Mouse (Mus musculus) frontal cortex, adult (tissue): ENCODE measurements at regions not wholly inside any gene's neighbourhood (a gene's known extent, or its start where the extent isn't known, plus 50 kb on each side); places are given as distances from the start of the nearest gene placed in this dataset.
"Not testable (repeated sequence)": the region's sequence is repeated elsewhere in the genome, so short reads cannot be mapped to it uniquely, and the experiment has no call there.

Source experiments
- ATAC-seq: cut with Nextera tagmentation; 2 replicates; pipeline ENCODE4 v1.9.2; 2017; ENCODE audit warnings: mild to moderate bottlenecking, moderate library complexity, mixed read lengths; ENCODE audit not compliant: low TSS enrichment

DNA sequence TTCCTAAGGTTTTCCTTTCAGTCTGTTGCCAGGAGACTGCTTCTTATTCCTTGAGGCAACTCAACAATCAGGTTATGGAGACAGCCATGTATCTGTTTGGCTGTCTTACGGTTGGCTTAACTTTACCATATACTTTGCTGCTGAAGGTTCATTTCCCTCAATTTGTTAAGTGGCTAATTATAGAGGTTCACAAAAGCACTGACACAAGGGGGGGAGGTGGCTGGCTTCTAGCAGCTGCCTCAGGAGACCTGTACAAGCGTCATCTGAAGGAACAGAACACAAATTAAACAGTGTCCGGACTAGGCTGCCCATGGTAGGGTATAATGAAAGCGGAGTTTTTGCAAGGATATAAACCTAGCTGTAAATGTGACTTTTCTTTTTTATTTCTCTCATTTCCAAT, 305.0 kb upstream of the Rnf219 start:
- ATAC-seq = no peak

DNA sequence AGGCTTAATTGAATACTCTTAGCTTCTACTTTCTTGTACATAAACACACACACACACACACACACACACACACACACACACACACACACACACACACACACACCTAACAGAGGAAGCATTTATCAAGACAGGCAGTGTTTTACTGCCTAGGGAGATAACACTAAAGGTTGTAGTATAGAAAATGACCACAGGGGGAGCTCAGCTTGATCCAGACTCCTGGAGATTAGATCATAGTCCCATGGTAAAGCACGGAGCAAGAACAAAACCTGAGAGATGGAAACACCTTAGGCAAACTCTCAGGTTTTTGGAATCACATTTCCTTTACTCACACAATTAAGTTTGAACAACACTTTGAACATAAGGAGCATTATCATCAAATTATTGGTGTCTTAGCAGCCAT, 302.5 kb upstream of the Rnf219 start:
- ATAC-seq = no peak

DNA sequence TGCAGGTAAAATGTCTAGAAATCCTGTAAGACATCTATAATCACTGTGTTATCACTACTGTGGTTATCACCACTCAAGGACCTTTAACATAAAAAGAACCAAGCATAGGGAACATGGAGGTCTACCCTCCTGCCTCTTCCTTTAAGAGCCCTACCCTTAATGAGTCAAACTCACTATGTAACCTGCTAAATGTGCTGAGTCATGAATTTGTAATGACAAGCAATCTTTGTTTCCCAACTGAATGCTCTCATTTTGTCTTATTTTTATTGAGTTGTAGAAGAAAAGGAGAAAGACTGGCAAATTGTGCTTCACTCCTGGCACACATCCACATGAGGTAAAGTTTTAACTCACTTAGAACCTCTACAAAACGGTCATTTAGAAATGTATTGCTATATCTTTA, 301.8 kb upstream of the Rnf219 start:
- no peak for ATAC-seq

DNA sequence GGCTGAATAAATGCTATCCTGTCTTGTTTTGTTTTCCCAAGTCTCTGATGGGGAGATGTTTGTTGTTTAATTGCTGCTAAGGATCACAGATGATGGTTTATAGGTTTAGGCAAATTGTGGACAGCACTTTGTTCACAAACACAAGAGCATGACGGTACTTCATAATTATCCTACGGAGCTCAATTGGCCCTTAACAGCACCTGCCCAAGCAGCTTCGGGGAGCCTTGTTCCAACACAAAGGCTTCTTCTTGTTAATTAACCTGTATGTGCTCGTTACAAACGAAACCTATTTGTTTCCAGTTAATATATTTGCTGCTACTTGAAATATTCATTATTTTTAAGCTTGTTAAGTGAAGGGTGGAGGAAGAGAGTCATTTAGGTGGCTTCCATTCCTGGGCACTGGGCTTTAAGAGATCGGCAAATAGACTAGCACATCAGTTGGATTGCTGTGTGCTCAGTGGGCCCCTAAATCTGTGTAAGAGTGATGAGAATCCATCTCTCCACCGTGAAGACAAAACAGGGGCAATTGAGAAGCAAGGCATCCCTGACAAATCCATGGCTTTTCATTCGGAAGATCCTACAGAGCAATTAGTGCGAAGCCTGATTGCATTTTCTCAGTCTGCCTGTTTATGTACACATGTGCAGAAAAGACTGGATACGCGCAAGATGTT, 299.6 kb upstream of the Rnf219 start:
- no peak for ATAC-seq

DNA sequence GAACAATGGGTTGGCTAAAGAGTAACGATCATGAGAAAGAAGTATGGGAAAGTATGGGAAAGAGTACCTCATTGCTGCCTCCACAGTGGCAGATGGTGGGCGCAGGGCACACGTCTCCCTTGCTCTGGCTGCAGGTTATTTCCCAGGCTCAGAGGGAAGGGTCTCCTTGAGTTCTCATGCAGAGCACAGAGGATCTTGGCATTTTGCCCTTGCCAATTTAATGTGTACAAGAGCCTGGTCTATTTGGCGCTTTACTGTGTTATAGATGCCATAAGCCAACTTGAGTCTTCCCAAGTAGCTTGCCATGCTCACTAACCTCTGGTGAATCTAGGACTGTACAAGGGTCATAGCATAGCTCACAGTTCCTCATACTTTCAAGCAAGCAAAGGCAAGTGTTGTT, 296.7 kb upstream of the Rnf219 start:
- ATAC-seq = no peak

DNA sequence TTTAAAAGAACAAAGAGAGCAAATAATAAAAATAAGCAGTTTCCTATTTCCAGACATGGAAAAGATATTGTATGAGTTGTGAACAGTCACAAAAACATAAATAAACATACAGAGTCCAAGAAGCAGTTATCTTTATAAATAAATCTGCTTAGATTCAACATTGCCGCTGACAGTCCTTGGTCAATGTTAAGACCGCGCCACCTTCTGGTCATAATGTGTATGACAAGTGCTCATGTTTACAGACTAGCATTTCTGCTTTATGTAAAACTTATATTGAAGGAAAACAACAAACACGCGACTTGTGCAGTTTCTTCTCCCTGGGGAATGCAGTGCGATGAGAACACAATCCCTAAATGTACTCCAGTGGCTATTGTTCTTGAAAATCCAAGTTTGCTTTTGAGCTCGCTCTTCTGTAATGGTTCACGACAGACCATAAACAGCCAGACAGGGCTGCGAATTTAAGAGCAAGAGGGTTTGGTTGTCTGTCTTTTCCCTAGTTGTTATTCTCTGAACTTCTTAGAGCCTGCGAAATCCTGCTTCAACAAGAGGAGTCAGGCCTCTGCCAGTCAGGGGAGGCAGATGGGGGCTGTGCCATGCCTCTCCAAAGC, 291.6 kb upstream of the Rnf219 start:
- ATAC-seq = peak; percentile 83

DNA sequence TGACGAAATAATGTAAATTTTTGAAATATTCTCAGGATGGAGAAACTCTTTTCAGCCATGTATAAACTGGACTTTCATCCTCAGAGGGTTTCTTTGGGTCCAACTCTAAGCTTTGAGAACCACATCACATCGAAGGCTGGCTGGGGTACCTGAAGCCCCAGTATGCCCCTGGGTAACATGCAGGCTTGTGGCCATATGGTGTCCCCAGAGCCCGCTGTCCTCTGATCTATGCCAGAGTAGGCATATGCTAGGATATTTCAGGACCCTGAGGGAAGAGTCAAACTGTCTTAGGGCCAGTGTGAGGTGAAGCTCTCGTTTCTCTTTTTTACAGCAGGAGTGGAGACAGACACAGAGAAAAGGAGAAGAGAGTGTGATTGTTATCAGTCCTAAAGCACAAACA, 289.6 kb upstream of the Rnf219 start:
- ATAC-seq = no peak

DNA sequence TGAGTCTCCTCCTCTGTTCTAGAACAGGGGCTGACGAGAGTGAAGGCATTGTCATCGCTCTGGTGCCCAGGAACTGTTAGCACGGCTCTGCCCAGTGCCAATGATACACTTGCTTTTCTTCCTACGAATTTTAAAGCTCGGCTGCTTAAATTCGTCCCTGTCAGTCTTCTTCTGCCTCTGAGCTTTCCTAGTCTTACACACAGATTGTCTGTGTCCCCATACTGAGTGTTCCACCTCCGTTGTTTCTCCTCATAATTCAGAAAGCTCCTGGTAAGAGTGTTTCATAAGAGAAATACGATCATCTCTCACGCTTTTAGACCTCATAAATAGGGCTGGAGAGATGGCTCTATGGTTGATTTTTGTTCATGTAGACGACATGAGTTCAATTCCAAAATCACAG, 282.9 kb upstream of the Rnf219 start:
- ATAC-seq = peak; percentile 90

DNA sequence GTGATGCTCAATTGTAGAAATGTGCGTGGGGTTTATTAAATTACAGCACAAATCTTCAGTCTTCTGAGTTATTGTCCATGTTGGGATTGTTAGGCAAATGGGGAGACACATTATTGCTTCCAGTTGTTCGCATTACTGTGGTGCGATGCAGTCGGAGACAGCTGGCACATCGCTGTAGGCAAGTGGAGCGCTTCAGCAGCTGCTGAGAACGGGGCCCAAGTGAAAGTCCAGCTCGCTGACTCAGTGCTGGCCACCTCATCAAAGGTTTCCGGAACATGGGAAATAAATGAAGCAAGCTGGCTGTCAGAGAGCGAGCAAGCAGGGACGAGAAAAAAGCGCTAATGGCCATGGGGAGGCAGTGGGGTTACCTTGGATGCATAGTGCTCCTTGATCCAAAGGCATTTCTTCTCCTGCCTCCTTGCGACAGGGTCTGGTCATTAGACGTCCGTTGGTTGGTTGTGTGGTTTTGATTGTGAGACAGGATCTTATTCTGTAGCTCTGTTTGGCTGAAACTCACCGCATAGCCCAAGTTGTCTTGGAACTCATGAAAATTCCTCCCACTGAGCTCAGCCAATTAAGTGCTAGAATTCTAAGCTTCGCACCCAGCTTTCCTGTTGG, 274.0 kb upstream of the Rnf219 start:
- ATAC-seq = peak; percentile 38; the same call in 1 of the 2 replicates

DNA sequence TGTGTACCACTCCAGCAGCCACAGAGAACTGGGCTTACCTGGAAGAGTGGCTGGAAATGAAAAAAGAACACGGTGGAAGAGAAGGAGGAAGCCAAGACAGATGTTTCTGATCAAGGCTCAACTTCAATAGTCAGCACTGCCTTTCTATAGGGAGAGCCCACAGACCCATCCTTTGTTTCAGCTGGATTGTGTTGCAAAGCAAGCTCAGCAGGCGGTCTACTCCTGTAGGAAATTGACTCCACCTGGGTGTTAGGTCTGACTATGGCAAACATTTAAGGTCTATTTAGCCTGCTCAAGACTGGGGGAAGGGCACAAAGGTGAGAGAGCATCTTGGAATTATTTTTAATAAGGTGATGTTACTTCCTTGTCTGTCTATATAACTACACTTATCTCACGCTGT, 266.9 kb upstream of the Rnf219 start:
- ATAC-seq = no peak

DNA sequence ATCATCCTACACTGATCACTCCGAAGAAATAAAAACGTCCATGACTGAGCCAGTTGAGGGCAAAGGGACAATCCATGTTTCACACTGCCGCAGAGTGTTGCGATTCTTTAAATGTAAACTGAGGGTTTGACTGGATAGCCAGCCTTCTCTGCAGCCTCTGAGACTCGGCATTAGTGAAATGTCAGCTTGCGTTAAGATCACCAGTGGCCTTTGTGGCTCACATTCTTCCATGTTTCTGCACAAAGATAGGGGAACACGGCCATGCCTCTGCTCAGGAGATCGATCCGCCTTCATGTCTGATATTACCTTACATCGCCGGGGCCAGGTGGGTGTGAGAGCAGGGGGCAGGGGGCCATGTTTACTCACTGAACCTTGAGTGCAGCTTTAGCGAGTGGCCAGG, 262.6 kb upstream of the Rnf219 start:
- no peak for ATAC-seq

DNA sequence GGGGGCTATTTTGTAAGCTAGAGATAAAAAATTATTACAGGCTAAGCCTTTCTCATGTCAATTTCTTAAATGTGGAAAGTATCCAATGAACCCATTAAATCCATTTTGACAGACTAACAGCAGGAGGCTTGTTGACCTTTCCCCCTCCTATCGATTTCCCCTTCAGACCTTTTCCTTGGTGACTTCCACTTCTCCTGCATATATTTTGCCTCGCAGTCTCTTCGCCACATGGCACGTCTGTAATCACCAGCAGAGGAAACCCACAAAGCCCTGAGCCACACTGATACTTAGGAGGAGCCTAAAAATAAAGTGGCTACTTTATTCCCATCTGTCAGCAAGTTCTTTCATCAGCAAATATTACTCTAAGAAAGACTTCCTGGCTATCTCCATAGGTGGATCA, 247.5 kb upstream of the Rnf219 start:
- ATAC-seq = no peak

DNA sequence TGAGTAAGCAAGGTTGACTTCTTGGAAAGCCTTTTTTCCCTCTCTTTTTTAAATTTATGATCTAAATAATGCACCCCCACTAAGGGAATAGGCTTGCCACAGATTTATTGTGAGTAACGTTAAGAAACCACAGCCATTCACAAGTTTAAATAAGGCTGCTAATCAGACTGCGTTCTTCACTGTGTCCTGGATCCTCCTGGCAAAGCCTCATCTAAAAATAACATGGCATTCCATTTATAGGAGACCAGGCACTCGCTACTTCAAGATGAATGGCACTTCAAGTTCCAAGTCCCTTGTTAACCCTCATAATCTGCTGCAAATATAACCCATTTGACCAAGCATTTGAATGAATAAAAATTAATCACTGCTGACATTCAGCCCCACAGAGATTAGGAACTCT, 211.8 kb upstream of the Rnf219 start:
- peak; percentile 57; the same call in 1 of the 2 replicates for ATAC-seq

DNA sequence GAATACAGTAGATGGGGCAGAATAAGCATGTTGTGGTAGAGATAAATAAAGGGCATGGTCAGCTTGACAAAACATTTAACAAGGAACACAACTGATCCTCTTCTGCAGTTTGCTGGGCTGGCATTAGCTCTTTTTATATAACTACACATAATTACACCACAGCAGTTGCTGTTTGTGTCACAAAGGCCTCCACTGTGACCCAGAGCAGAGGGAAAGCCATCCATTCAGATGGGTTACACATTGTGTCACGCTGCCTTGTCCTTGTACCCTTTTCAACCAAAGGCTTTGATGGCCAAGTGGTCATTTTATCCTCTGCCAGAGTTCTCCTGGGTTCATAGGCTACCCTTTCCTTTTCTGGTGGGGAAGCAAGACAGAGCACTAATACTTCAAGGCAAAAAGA, 209.6 kb upstream of the Rnf219 start:
- ATAC-seq = no peak

DNA sequence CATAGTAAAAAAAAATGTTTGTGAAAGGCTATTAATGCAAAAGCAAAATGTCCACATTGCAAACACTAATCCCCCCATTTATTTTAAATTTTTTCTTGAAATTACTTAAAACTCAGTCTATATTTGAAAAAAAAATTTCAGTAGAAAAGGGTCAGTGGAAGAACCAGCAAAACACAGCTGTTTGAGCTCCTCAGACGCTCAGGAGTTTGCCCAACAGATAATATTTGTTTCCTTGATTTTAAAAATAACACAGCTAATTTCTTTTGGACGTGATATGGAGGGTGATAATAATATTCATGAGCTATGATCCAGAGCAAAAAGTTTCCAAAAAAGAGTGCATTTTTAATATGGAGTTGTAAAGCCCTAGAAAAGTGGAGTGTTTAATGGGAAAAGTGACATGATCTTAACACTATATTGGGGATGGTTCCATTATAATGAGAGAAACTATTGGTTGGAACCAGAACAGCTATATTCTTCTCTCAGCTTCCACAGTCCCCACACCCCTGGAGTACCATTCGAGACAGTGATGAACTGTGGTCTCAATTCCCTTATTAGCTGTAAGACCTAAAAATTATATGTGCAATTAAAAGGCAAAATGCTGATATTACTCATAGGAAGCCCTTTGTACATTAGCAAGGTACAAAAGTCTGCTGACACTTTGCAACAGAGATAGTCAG, 209.0 kb upstream of the Rnf219 start:
- no peak for ATAC-seq

DNA sequence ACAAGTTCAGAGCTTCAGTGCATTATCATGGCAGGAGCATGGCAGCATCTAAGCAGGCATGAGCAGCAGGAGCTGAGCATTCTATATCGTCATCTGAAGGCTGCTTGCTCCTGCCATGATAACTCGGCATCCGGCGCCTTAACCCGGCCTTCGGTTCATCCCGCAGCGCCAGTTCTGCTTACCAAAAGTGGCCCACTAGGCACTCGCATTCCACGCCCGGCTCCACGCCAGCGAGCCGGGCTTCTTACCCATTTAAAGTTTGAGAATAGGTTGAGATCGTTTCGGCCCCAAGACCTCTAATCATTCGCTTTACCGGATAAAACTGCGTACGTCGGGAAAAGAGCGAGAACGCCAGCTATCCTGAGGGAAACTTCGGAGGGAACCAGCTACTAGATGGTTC, 193.2 kb upstream of the Rnf219 start:
- ATAC-seq = not testable (repeated sequence)

DNA sequence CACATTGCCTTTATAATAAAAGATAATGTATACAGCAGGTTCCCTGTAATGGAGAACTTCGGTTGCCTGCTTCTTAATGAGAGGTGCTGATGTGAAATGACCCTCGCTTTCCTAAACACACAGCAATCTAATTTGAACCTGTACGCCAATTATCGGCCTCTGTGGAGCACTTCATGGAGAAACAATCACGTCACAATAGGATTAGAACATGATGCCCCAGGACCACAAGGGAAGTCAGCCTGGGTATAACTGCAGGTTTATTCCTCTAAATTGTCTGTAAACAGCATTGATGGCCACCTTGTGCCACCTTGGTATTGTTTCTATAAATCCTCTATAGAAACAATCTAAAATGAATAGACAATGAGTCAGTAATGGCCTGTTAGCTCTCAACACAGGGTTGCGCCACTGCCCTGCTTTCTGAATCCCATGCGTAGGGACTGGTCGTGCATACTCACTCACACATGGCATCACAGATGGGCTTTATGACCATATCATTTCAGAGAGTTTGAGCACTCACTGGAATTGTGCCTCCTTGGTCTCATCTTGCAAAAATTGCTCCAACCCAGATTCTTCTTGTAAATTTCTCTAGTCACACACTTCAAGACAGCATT, 179.9 kb upstream of the Rnf219 start:
- no peak for ATAC-seq

DNA sequence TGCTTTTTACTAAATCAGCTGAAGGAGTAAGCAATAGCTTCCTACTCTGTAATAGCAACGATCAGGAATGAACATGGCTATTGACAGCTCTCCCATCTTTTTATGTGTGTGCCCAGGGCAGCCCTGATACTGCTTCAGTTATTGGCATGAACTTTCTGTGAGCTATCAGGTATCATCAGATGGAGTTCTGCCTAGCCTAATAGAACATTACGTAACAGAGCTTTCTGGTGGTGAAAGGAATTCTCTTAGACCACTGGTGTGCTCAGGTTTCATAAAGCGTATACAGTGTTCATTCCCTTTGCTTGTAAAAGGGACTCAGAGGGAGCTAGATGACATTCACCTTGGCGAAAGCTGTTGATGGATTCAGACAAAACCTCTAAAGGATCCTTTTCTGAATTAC, 176.5 kb upstream of the Rnf219 start:
- no peak for ATAC-seq

DNA sequence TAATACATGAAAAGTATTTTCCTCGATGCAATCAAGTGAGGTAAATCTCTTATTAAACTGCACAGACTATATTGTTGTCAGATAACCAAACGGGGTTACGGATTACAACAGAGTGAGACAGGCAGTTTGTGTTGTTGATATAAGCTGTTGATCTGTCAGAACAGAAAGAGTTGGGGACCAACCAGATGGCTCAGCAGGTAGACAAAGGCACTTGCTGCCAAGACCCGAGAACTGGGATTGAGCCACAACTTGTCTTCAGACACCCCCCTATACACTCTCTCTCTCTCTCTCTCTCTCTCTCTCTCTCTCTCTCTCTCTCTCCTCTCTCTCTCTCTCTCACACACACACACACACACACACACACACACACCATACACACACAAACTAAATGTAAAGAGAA, 172.7 kb upstream of the Rnf219 start:
- no peak for ATAC-seq

DNA sequence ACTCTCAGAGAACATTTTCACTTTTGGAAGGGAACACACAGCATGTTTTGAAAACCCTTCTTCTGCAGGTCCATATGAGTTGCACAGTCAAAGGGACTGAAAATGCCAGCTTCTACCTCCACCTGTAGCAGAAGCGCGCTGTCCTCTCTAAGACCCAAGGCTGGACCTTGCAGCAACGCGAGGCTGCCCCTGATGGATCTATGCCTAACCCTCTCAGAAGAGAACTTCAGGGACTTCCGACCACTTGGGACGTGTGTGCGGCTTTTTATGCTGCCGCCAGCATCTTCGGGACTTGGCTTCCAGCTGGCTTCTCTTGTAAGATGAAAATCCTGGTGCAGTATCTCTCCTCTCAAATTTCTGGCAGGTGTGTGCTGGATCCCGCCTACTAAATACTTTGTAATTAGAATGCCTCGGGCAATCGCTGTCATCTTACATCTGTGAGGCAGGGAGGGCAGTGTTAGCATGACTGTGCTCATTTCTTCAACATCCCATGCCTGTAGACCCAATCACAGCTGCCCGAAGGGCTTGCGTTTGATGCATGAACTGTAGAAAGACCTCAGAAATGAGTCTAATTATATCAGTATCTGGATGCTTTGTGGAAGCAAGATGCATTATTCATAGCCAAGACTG, 171.8 kb upstream of the Rnf219 start:
- peak; percentile 58 for ATAC-seq

DNA sequence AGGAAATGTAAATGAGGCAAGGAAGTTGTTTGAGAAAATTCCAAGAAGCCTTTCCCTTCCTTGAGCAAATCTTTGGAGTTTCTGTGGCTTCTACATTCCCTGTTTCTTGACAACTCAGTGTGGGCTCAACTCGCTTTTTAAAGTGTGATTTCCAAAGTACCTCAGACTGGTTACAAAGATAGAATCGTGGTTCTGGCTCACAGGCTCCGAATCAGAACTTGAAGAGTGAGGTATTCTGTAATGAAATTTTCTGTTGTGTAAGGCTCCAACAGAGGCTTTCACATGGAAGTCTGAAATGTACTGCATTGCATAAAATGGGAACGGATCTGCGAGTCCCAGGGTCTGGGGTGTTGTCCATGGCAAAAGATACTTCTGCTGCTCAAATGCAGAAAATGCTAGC, 170.2 kb upstream of the Rnf219 start:
- ATAC-seq = peak; percentile 92

DNA sequence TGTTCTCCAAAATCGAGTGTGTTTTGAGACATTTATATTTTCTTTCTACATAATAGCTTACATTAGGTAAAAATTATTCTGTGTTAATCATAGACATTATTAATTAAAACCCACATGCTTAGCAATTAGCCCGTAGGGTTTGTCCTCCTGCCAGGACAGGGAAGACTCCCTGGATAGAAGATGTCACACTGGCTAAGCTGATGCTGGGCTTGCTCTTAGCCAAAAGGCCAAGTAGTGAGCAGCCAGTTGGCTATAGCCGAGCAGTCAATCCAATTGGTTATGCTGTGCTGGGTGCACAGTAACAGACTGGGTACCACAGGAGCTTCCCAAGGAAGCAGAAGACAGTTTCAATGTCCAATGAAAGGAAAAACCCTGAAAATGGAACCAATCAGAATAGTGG, 166.0 kb upstream of the Rnf219 start:
- no peak for ATAC-seq
